Mouse (Mus musculus) embryonic fibroblast, embryonic 13.5 days (primary cell): Measurements from ENCODE around the gene Hnf1a.

Experiments
- CTCF ChIP-seq: IDR thresholded peaks from 2 replicates; pipeline ENCODE4 v1.5.1; 2011; ENCODE audit warnings: mild to moderate bottlenecking, control low read depth, low read length, moderate library complexity, borderline replicate concordance; ENCODE audit not compliant: insufficient read depth
- POLR2A ChIP-seq: IDR thresholded peaks from 2 replicates; pipeline ENCODE4 v1.6.1; 2011; ENCODE audit warnings: low read depth, mild to moderate bottlenecking, control low read depth, low read length, moderate library complexity

DNA sequence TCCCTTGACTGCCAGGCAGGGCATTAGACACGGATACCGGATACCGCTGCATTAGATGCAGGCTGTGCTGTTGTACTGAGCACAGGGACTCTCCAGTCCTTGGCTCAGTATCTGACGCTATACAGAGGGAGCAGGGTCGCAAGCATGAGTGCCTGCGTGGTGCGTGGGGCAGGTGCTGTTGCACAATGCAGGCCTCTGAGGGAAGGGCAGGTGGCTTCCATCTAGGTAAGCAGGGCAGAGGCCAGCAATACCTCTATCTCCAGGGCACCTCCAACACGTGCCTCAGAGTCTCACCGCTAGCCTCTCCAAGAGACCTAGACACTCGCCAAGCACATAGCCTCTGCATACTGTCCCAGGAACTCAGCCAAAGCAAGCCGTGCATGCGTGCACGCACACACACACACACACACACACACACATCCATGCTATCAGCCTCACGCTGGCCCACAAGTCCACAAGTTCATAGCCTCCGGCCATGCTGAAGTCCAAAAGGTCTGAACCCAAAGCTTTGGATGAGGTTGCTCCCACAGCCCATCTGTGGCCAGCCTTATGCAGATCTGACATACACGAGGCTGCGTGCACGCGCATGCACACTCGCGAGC is 19.5 kb downstream of the Hnf1a start:
- TF ChIP-seq POLR2A (no peak), CTCF (no peak)
